Mouse (Mus musculus): ENCODE data around the gene Olfr1353. TPM values are rescaled to one million over a fixed set of nuclear protein-coding genes. Genes with fewer than 3 reads are reported as not detected.

The Olfr1353 gene
- not detected in 2 replicates for polyA plus RNA-seq (2021; fragmentation: Nextera tagmentation)
- long read RNA-seq, experiment 1: 0 reads
- long read RNA-seq, experiment 2: 0 reads

DNA sequence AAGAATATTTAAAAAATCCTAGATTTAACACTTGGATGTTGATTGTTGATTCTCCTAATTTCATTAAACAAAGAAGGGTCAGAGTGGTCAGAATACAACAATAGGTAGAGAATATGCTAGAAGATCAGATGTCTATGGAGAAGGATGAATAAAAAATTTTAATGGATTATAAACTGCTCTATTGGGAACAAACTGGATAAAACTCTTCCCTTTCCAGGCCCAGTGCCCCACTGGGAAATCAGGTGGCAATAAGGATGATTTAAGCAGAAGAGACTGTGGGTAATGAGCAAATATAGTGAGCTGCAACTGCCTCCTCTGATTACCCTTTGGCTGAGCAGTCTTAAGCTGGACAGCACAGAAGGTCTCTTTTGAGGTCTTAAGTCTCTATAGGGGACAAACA, at the start of gene Olfr1353:
Olfr1353 (plus strand) TSS at position 301 of the 400 bp plus-strand sequence.

DNA sequence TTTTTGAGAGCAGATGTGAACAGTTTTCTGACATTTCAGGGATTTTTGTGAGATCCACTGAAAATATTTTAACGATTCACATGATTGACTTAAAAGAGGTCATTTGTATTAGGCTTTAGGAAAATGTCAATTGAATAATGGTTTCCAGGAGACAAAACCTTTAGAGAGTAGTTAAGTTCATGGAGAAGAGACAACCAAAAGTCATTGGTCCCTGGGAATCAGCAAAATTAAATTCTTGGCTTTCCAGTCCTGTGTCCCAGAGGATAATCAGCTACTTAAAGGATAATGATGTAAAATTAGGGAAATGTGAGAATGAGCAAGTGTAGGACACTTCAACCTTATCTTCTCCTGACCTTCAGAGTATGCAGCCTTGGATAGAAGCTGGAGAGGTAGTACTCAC, 12.8 kb upstream of the Olfr1353 start, which contains the start of gene Olfr8:
Olfr8 (plus strand) TSS at position 301 of the 400 bp plus-strand sequence.

DNA sequence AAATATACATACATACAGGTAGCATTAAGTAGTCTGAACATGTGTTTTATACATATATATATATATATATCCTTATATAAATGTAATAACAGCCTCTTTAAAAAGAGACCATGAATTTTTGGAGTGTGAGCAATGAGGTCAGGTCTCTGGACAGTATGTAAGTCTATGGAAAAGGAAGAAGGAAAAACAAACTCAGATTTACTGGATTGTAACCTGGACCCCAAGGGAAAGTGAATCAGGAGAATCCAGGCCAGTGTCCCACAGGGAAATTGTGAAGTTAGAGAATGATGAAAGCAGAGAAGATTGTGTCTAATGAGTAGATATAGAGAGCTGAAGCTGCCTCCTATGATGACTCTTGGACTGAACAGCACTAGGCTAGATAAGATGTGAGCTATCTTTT, 17.6 kb downstream of the Olfr1353 start, which contains the start of gene Olfr1352:
Olfr1352 (plus strand) TSS at position 301 of the 400 bp plus-strand sequence.

GRCm38 (mm10) chr10:79012172-79012571, 49.1 kb downstream of the Olfr1353 start, which contains the start of gene Olfr1351:
Gene Olfr1351, plus strand, starts transcription at chr10:79012472.

Other genes with a start within 250 kb of the Olfr1353 start
- gene Casp14, start 245.0 kb upstream of the Olfr1353 start, polyA plus RNA-seq (2021; fragmentation: Nextera tagmentation): not detected in 2 replicates
- gene Ccdc105, start 210.2 kb upstream of the Olfr1353 start, polyA plus RNA-seq (2021; fragmentation: Nextera tagmentation): 0.13 and 0.21 TPM in 2 replicates
- 2.4 and 2.9 TPM in 2 replicates for gene Slc1a6, start 182.8 kb upstream of the Olfr1353 start, polyA plus RNA-seq (2021; fragmentation: Nextera tagmentation)
- not detected in 2 replicates for gene Olfr1356, start 111.1 kb upstream of the Olfr1353 start, polyA plus RNA-seq (2021; fragmentation: Nextera tagmentation)
- gene Olfr1355, start 87.8 kb upstream of the Olfr1353 start, polyA plus RNA-seq (2021; fragmentation: Nextera tagmentation): not detected in 2 replicates
- gene Olfr1354, start 50.1 kb upstream of the Olfr1353 start, polyA plus RNA-seq (2021; fragmentation: Nextera tagmentation): not detected in 2 replicates
- not detected in 2 replicates for gene Olfr8, start 12.7 kb upstream of the Olfr1353 start, polyA plus RNA-seq (2021; fragmentation: Nextera tagmentation)
- not detected in 2 replicates for gene Olfr1352, start 17.7 kb downstream of the Olfr1353 start, polyA plus RNA-seq (2021; fragmentation: Nextera tagmentation)
- gene Olfr1351, start 49.2 kb downstream of the Olfr1353 start, polyA plus RNA-seq (2021; fragmentation: Nextera tagmentation): not detected in 2 replicates
- gene Olfr57, start 65.4 kb downstream of the Olfr1353 start, polyA plus RNA-seq (2021; fragmentation: Nextera tagmentation): not detected in 2 replicates
- 5.1 and 6.2 TPM in 2 replicates for gene 2610008E11Rik, start 134.3 kb downstream of the Olfr1353 start, polyA plus RNA-seq (2021; fragmentation: Nextera tagmentation)
- not detected in 2 replicates for gene Vmn2r80, start 185.5 kb downstream of the Olfr1353 start, polyA plus RNA-seq (2021; fragmentation: Nextera tagmentation)

Data from layer of hippocampus, adult 6 months (tissue).